Mouse (Mus musculus): ENCODE data around the gene Wbp2. TPM values are rescaled to one million over a fixed set of nuclear protein-coding genes. Genes with fewer than 3 reads are reported as not detected.

The Wbp2 gene
- polyA plus RNA-seq, 1 experiment: 156 TPM

DNA sequence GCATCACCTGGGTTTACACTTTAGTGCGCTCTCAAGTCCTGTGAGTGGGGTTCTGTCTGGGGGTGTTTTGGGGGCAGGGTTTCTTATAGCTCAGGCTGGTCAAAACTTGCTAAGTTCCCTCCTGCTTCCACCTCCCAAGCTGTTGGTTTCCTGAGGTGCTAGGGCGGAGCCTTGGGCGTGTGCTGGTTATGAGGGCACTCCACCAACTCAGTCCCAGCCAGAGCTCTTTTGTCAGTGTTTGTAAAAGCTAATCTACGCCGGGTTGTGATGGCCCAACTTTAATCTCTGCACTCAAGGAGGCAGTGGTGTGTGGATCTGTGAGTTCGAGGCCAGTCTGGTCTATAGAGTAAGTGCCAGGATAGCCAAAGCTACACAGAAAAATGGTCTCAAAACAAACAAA is 2.6 kb downstream of the Wbp2 start:
- Histone ChIP-seq H3K27me3 (ENCODE audit: control insufficient read depth, insufficient read depth, insufficient read length) (no peaks in the 10 kb centered on the region), H3K36me3 (ENCODE audit: control insufficient read depth, insufficient read depth) (peaks cover 33% of the 10 kb centered on the region), H3ac (ENCODE audit: control insufficient read depth, insufficient read length) (no peak overlapping the region), H3K79me2 (ENCODE audit: control insufficient read depth, insufficient read depth) (peaks cover 24% of the 10 kb centered on the region), H3K4me2 (ENCODE audit: low read depth) (no peak overlapping the region), H3K4me3 (no peak overlapping the region)
- TF ChIP-seq REST (IDR thresholded peaks at IDR 0.05; ENCODE audit: insufficient read depth, insufficient read length) (no peak), TCF3 (IDR thresholded peaks at IDR 0.05; ENCODE audit: insufficient read length, low read depth) (no peak), MYOD1 (IDR thresholded peaks at IDR 0.05; ENCODE audit: control insufficient read depth in 1 of 3, insufficient read length in 2 of 3, low read depth in 2 of 3) (no peak), CEBPB (IDR thresholded peaks at IDR 0.05; ENCODE audit: insufficient read depth, poor library complexity, severe bottlenecking) (no peak), MAX (IDR thresholded peaks at IDR 0.05; ENCODE audit: low read depth) (no peak), SRF (IDR thresholded peaks at IDR 0.05; ENCODE audit: control insufficient read depth, insufficient read length, low read depth) (no peak), USF1 (IDR thresholded peaks at IDR 0.05; ENCODE audit: low read depth) (no peak), POLR2AphosphoS2 (IDR thresholded peaks at IDR 0.05; ENCODE audit: insufficient read length, low read depth) (no peak), E2F4 (IDR thresholded peaks at IDR 0.05; ENCODE audit: insufficient read depth) (no peak), POLR2A (IDR thresholded peaks at IDR 0.05; ENCODE audit: insufficient read length, low read depth) (no peak), MYOG (IDR thresholded peaks at IDR 0.05; ENCODE audit: control insufficient read depth in 1 of 3, insufficient read depth in 1 of 3, insufficient read length in 2 of 3, low read depth in 2 of 3) (no peak), TCF12 (IDR thresholded peaks at IDR 0.05; ENCODE audit: insufficient read depth, poor library complexity, severe bottlenecking) (no peak)

- Histone ChIP-seq H3K36me3 (ENCODE audit: control insufficient read depth, insufficient read depth) (peaks cover 38% of the 10 kb centered on the region), H3ac (ENCODE audit: control insufficient read depth, insufficient read length) (no peak overlapping the region), H3K27me3 (ENCODE audit: control insufficient read depth, insufficient read depth, insufficient read length) (no peaks in the 10 kb centered on the region), H3K4me3 (no peak overlapping the region), H3K4me2 (ENCODE audit: low read depth) (no peak overlapping the region), H3K79me2 (ENCODE audit: control insufficient read depth, insufficient read depth) (peaks cover 24% of the 10 kb centered on the region)
- TF ChIP-seq MYOG (IDR thresholded peaks at IDR 0.05; ENCODE audit: control insufficient read depth in 1 of 3, insufficient read depth in 1 of 3, insufficient read length in 2 of 3, low read depth in 2 of 3) (no peak), USF1 (IDR thresholded peaks at IDR 0.05; ENCODE audit: low read depth) (no peak), MYOD1 (IDR thresholded peaks at IDR 0.05; ENCODE audit: control insufficient read depth in 1 of 3, insufficient read length in 2 of 3, low read depth in 2 of 3) (no peak), E2F4 (IDR thresholded peaks at IDR 0.05; ENCODE audit: insufficient read depth) (no peak), POLR2A (IDR thresholded peaks at IDR 0.05; ENCODE audit: insufficient read length, low read depth) (no peak), CEBPB (IDR thresholded peaks at IDR 0.05; ENCODE audit: insufficient read depth, poor library complexity, severe bottlenecking) (no peak), TCF3 (IDR thresholded peaks at IDR 0.05; ENCODE audit: insufficient read length, low read depth) (no peak), MAX (IDR thresholded peaks at IDR 0.05; ENCODE audit: low read depth) (no peak), REST (IDR thresholded peaks at IDR 0.05; ENCODE audit: insufficient read depth, insufficient read length) (no peak), POLR2AphosphoS2 (IDR thresholded peaks at IDR 0.05; ENCODE audit: insufficient read length, low read depth) (no peak), SRF (IDR thresholded peaks at IDR 0.05; ENCODE audit: control insufficient read depth, insufficient read length, low read depth) (no peak), TCF12 (IDR thresholded peaks at IDR 0.05; ENCODE audit: insufficient read depth, poor library complexity, severe bottlenecking) (no peak)
Measured at GRCm38 (mm10) chr11:116083096-116083672, 3.6 kb downstream of the Wbp2 start.

DNA sequence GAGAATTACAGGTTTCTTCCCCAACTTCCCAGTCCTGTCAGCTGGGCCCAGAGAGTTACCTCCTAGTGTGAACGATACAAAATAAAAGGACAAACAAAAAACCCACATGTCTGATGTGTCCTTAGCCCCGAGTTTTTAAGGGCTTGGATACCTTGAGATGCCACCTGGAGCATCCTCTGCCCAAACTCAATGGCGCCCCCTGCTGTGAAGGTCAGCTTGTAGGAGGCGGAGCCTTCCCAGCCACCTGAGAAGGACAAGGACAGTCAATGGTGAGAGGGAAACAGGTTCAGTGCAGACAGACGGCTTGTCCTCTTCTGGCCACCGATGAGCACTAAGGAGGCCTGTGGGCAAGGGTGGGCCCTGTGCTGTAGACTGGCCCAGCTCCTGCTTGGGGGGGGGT is 5.7 kb downstream of the Wbp2 start:
- Histone ChIP-seq H3K4me3 (no peak overlapping the region), H3K79me2 (ENCODE audit: control insufficient read depth, insufficient read depth) (peaks cover 21% of the 10 kb centered on the region)

DNA sequence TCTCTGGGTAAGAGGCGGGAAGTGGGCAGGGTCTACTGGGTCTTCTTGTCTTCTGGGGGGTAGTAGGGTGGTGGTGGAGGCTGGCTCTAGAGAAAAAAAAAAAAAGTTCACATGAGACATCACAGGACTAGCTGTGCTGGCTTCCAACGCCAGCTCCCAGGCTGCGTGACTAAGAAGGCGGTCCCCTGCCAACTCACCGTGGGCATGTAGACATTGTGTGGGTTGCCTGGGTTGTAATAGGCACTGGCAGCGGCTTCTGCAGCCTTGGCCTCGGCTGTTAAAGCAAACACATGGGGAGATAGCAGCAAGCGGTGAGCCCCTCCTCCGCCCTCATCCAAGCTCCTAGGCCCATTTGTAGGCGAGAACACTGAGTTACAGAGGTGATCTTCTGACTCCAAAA is 7.3 kb downstream of the Wbp2 start:
- no peak overlapping the region for H3ac ChIP-seq (ENCODE audit: control insufficient read depth, insufficient read length)
- no peak overlapping the region for H3K4me3 ChIP-seq
- no peak for TF ChIP-seq MYOD1 (IDR thresholded peaks at IDR 0.05; ENCODE audit: control insufficient read depth in 1 of 3, insufficient read length in 2 of 3, low read depth in 2 of 3)
- no peaks in the 10 kb centered on the region for H3K27me3 ChIP-seq (ENCODE audit: control insufficient read depth, insufficient read depth, insufficient read length)
- H3K36me3 ChIP-seq (ENCODE audit: control insufficient read depth, insufficient read depth): peaks cover 38% of the 10 kb centered on the region
- H3K79me2 ChIP-seq (ENCODE audit: control insufficient read depth, insufficient read depth): peaks cover 5% of the 10 kb centered on the region
- no peak overlapping the region for H3K4me2 ChIP-seq (ENCODE audit: low read depth)

More for the DNA sequence above, 5.7 kb downstream of the Wbp2 start:
- TF ChIP-seq USF1 (IDR thresholded peaks at IDR 0.05; ENCODE audit: low read depth) (no peak), TCF12 (IDR thresholded peaks at IDR 0.05; ENCODE audit: insufficient read depth, poor library complexity, severe bottlenecking) (no peak), MAX (IDR thresholded peaks at IDR 0.05; ENCODE audit: low read depth) (no peak), MYOD1 (IDR thresholded peaks at IDR 0.05; ENCODE audit: control insufficient read depth in 1 of 3, insufficient read length in 2 of 3, low read depth in 2 of 3) (no peak)
- Histone ChIP-seq H3K4me2 (ENCODE audit: low read depth) (no peak overlapping the region), H3K36me3 (ENCODE audit: control insufficient read depth, insufficient read depth) (peaks cover 38% of the 10 kb centered on the region), H3ac (ENCODE audit: control insufficient read depth, insufficient read length) (no peak overlapping the region), H3K27me3 (ENCODE audit: control insufficient read depth, insufficient read depth, insufficient read length) (no peaks in the 10 kb centered on the region)

- no peak overlapping the region for H3K4me2 ChIP-seq (ENCODE audit: low read depth)
- TF ChIP-seq REST (IDR thresholded peaks at IDR 0.05; ENCODE audit: insufficient read depth, insufficient read length) (no peak), CEBPB (IDR thresholded peaks at IDR 0.05; ENCODE audit: insufficient read depth, poor library complexity, severe bottlenecking) (no peak), E2F4 (IDR thresholded peaks at IDR 0.05; ENCODE audit: insufficient read depth) (no peak), TCF3 (IDR thresholded peaks at IDR 0.05; ENCODE audit: insufficient read length, low read depth) (no peak), MYOD1 (IDR thresholded peaks at IDR 0.05; ENCODE audit: control insufficient read depth in 1 of 3, insufficient read length in 2 of 3, low read depth in 2 of 3) (no peak), MAX (IDR thresholded peaks at IDR 0.05; ENCODE audit: low read depth) (no peak)
- H3K36me3 ChIP-seq (ENCODE audit: control insufficient read depth, insufficient read depth): peaks cover 38% of the 10 kb centered on the region
- peaks cover 4% of the 10 kb centered on the region for H3K79me2 ChIP-seq (ENCODE audit: control insufficient read depth, insufficient read depth)
- no peak overlapping the region for H3ac ChIP-seq (ENCODE audit: control insufficient read depth, insufficient read length)
- no peaks in the 10 kb centered on the region for H3K27me3 ChIP-seq (ENCODE audit: control insufficient read depth, insufficient read depth, insufficient read length)
- H3K4me3 ChIP-seq: no peak overlapping the region
Measured at GRCm38 (mm10) chr11:116078676-116079320, 8.0 kb downstream of the Wbp2 start.

Measured in myocyte (in vitro differentiated cells).